Mouse (Mus musculus) midbrain, embryonic 12.5 days (tissue): ENCODE data around the gene Ttc21a. TPM values are rescaled to one million over a fixed set of nuclear protein-coding genes. Genes with fewer than 3 reads are reported as not detected.
"Not testable (repeated sequence)": the region's sequence is repeated elsewhere in the genome, so short reads cannot be mapped to it uniquely, and the experiment has no call there.

Experiments
- ATAC-seq: fragments of 200-750 bp; cut with Nextera tagmentation; 2 replicates; pipeline ENCODE4 v1.8.0; 2017; ENCODE audit warnings: low read depth, moderate TSS enrichment, moderate library complexity; ENCODE audit not compliant: low FRiP score
- H3K27ac ChIP-seq: fragments of 300-500 bp; sonication (generic); replicated peaks from 2 replicates; pipeline ENCODE4 v1.5.1; 2016; ENCODE audit warnings: mild to moderate bottlenecking
- H3K27me3 ChIP-seq: fragments of 300-500 bp; sonication (generic); 2 replicates; pipeline ENCODE4 v1.6.1; 2016; ENCODE audit warnings: mild to moderate bottlenecking
- H3K36me3 ChIP-seq: fragments of 300-500 bp; sonication (generic); 2 replicates; pipeline ENCODE4 v1.6.1; 2016
- H3K4me1 ChIP-seq: fragments of 300-500 bp; sonication (generic); 2 replicates; pipeline ENCODE4 v1.6.1; 2016
- H3K4me2 ChIP-seq: fragments of 300-500 bp; sonication (generic); replicated peaks from 2 replicates; pipeline ENCODE4 v1.6.1; 2016; ENCODE audit warnings: mild to moderate bottlenecking, moderate library complexity
- H3K4me3 ChIP-seq: fragments of 300-500 bp; sonication (generic); 2 replicates; pipeline ENCODE4 v1.5.1; 2016; ENCODE audit warnings: mild to moderate bottlenecking
- H3K9ac ChIP-seq: fragments of 300-500 bp; sonication (generic); replicated peaks from 2 replicates; pipeline ENCODE4 v1.6.1; 2016; ENCODE audit warnings: mild to moderate bottlenecking, moderate library complexity
- H3K9me3 ChIP-seq: fragments of 300-500 bp; sonication (generic); 2 replicates; pipeline ENCODE4 v1.6.1; 2016; ENCODE audit warnings: mild to moderate bottlenecking
- WGBS: fragments of 180-500 bp; shearing (Covaris S2); methylation state at CpG from one replicate; pipeline ENCODE4 v1.1.7; 2016; 5-methylcytosine and 5-hydroxymethylcytosine counted together
- polyA plus RNA-seq: library from polyadenylated mRNA; unstranded; fragments of >200 nt; fragmentation: Nextera tagmentation; extraction: Ambion mirVana; gene quantifications from 2 replicates; pipeline ENCODE4 v1.2.1, GENCODE M21; 2016

Ttc21a gene
- polyA plus RNA-seq, 1 experiment from 2014 or later = 0.22 TPM

DNA sequence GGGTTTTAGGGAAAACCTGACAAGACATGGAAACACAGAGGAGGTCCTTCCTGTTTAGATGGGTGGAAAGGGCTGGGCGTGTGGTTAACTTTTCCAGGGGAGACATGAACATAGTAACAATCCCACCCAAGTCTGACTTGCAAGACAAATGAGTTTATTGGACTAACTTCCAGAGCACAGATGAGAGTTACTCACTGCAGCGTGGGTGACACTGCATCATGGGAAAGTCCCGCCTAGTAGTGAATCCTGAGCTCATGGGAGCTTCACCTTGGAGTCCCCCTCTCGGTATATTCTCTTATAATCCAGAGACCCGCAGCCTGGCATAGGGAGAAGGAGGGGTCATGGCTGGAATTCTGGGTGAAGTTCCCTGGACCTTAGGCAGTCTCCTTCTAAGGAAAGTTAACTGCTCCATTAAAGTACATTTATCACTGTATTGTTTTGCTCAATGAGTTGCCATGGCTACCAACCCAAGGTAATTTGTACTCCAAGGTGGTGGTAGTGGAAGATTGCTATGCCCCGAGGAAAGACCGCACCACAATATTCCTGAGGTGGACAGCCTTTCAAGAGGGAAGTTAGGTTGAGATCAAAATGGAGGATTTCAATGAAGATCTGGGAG, 71.9 kb downstream of the Ttc21a start:
- 86% methylated on average over 7 of the region's 7 CpGs for WGBS
- 0 out of 2 replicates have a peak, but pooled peaks cover 4% of the 10 kb centered on the region for H3K4me1 ChIP-seq
- H3K36me3 ChIP-seq = no peaks in the 10 kb centered on the region
- no peak for ATAC-seq
- peaks cover 32% of the 10 kb centered on the region for H3K27me3 ChIP-seq
- no peak overlapping the region for H3K27ac ChIP-seq
- H3K9ac ChIP-seq = no peak overlapping the region
- H3K4me2 ChIP-seq = no peak overlapping the region
- 0 out of 2 replicates have a peak, but pooled peaks cover 3% of the 10 kb centered on the region for H3K9me3 ChIP-seq
- H3K4me3 ChIP-seq = no peak overlapping the region

DNA sequence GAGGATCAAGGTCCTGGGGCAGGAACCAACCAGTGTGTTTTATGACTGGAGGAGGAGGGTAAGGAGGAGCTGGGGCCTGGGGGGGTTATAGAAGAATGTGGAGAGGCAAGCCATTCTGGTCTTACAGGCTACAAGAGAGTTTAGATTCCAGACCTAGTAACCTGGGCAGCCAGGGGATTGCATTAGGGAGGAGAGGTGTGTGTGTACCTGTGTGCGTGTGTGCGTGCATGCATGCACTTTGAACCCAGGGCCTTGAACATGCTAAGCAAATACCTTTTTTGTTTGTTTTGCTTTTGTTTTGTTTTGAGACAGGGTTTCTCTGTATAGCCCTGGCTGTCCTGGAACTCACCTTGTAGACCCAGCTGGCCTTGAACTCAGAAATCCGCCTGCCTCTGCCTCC, 72.5 kb downstream of the Ttc21a start:
- no peak overlapping the region for H3K4me2 ChIP-seq
- H3K27me3 ChIP-seq = peaks cover 32% of the 10 kb centered on the region
- no peak overlapping the region for H3K27ac ChIP-seq
- H3K9me3 ChIP-seq = 0 out of 2 replicates have a peak, but pooled peaks cover 3% of the 10 kb centered on the region
- H3K4me3 ChIP-seq = no peak overlapping the region
- 93% methylated on average over 3 of the region's 3 CpGs for WGBS
- no peaks in the 10 kb centered on the region for H3K36me3 ChIP-seq
- no peak overlapping the region for H3K9ac ChIP-seq
- H3K4me1 ChIP-seq = 0 out of 2 replicates have a peak, but pooled peaks cover 4% of the 10 kb centered on the region
- no peak for ATAC-seq

DNA sequence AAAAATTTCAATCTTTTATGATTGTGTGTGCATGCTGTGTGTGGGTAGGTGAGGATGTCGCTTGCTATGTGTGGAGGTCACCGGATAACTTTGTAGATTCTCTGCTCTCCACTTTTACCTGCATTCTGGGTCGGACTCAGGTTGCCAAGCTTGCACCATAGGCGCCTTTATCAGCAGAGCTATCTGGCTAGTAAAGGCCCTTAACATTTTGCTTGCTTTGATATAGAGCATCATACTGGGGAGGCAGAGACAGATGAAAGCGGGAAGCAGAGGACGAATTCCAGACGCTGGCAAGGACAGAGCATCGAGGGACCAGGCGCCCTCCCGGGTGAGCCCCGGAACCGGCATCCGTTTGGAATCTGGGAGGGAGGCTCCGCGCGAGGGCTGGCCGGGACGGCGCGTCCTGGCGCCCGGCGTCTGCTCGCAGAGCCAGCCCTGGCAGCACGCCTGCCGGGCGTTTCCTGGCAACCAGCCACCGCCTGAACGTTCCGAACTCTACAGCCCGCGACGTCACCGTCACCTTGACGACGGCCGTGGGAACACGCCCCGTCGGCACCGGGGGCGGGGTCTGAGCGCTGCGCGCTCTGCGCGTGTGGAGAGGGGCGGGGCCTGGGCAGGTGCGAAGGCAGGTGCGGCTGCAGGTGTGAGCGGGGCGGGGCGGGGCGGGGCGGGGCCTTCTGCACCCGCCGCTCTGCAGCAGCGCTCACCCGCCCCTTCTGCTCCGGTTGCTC, 73.5 kb downstream of the Ttc21a start:
- peak; percentile 95 for ATAC-seq
- 2% methylated on average over 52 of the region's 60 CpGs for WGBS

DNA sequence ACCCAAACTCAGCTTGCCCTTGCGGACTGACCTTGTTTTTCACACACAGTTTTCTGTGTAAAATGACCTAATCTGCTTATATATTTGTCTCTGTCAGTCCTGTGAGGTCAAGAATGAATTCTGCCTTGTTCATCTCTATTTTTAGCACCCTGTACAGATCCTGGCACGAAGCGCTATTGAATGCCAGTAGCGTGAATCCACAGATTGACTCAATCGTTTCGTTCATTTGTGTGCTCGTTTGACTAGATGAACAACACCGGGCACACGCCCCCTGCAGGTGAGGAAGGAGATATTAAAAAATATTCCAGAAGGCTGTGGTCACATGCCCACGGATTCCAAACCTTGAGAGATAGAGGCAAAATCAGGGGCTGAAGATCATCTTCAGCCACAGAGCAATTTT, 74.1 kb downstream of the Ttc21a start:
- H3K9ac ChIP-seq = 0 out of 2 replicates have a peak overlapping the region, but pooled peaks have one; percentile 8
- H3K9me3 ChIP-seq = 0 out of 2 replicates have a peak, but pooled peaks cover 3% of the 10 kb centered on the region
- peak; percentile 58 for ATAC-seq
- H3K4me1 ChIP-seq = 0 out of 2 replicates have a peak, but pooled peaks cover 4% of the 10 kb centered on the region
- peak overlapping the region; percentile 89 for H3K4me2 ChIP-seq
- H3K4me3 ChIP-seq = peak overlapping the region; percentile 50
- under 1% methylated on average over 10 of the region's 10 CpGs for WGBS
- H3K27ac ChIP-seq = peak overlapping the region; percentile 36; the same call in 1 of the 2 replicates
- peaks cover 35% of the 10 kb centered on the region for H3K27me3 ChIP-seq
- H3K36me3 ChIP-seq = no peaks in the 10 kb centered on the region

More for the DNA sequence above, 73.5 kb downstream of the Ttc21a start:
- H3K36me3 ChIP-seq = no peaks in the 10 kb centered on the region
- H3K4me3 ChIP-seq = peak overlapping the region; percentile 50
- peak overlapping the region; percentile 69 for H3K27ac ChIP-seq
- 0 out of 2 replicates have a peak, but pooled peaks cover 3% of the 10 kb centered on the region for H3K9me3 ChIP-seq
- H3K4me1 ChIP-seq = 0 out of 2 replicates have a peak, but pooled peaks cover 4% of the 10 kb centered on the region
- H3K4me2 ChIP-seq = peak overlapping the region; percentile 89
- peaks cover 35% of the 10 kb centered on the region for H3K27me3 ChIP-seq
- H3K9ac ChIP-seq = 0 out of 2 replicates have a peak overlapping the region, but pooled peaks have one; percentile 8

DNA sequence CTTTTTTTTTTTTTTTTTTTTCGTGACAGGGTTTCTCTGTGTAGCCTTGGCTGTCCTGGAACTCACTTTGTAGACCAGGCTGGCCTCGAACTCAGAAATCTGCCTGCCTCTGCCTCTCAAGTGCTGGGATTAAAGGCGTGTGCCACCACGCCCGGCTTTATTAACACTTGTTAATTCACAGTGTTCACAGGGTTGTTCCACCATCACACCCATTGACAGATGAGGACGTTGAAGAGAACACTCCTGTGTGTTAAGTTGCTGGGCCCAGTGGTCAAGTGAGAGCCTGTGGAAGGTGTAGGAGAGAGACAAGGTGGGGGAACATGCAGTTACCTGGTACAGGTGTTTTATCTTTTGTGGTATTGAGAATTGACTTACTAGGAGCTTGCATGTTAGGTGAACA, 74.8 kb downstream of the Ttc21a start:
- WGBS = 84% methylated on average over 6 of the region's 6 CpGs

DNA sequence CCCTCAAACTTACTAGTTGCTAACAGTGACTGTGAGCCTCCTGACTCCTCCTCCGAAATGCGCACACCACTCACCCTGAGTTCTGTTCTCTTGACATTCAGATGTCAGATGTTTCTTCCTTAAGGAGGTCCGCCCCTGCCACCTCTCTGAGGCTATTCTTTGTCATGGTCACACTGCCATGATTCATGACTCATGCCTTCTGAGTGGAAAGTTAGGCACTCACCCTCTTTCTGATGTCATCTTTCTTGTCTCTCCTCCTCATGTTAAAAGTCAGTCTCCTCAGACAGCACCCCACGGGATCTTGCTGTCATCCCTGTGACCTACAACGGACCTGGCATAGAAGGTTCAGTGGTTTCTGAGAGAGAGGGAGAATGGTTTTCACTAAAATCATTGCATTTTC, 75.4 kb downstream of the Ttc21a start:
- H3K27me3 ChIP-seq = peaks cover 35% of the 10 kb centered on the region
- 0 out of 2 replicates have a peak, but pooled peaks cover 2% of the 10 kb centered on the region for H3K9me3 ChIP-seq
- no peak for ATAC-seq
- WGBS = 90% methylated on average over 5 of the region's 5 CpGs
- H3K4me2 ChIP-seq = no peak overlapping the region
- H3K36me3 ChIP-seq = no peaks in the 10 kb centered on the region
- H3K4me1 ChIP-seq = 0 out of 2 replicates have a peak, but pooled peaks cover 4% of the 10 kb centered on the region
- H3K27ac ChIP-seq = no peak overlapping the region
- H3K4me3 ChIP-seq = no peak overlapping the region
- H3K9ac ChIP-seq = no peak overlapping the region

More for the DNA sequence above, 74.8 kb downstream of the Ttc21a start:
- not testable (repeated sequence) for H3K9ac ChIP-seq, H3K4me3 ChIP-seq, H3K9me3 ChIP-seq, H3K27ac ChIP-seq, H3K4me2 ChIP-seq, H3K4me1 ChIP-seq, H3K36me3 ChIP-seq, ATAC-seq
- peaks cover 35% of the 10 kb centered on the region for H3K27me3 ChIP-seq

DNA sequence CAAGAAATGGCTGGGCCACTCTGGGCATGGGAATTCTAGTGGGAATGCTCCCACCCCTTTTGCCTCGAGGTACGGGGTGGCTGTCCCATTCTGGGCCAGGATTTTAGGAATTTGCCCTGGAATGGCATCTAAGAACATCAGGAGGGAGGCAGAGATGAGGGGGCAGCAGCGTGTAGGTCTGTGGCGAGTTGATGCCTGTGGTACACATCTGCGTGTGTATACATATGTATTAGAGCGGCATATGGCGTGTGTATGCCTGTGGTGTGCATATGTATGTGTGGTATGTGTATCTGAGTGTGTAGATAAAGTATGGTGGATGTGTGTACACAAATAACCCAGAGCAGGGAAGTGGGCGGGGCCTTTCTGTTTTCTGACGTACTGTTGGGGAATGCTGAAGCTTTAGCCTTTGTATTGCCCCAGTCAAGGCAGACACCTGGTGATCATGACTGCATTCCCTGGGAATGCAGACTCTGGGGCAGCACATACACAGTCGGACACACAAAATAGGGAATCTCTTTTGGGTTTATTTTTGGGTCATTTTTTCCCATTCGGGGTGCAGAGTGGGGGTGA, 75.9 kb downstream of the Ttc21a start:
- 74% methylated on average over 11 of the region's 11 CpGs for WGBS
- ATAC-seq = no peak
- H3K4me1 ChIP-seq = 0 out of 2 replicates have a peak, but pooled peaks cover 4% of the 10 kb centered on the region
- no peak overlapping the region for H3K9ac ChIP-seq
- no peak overlapping the region for H3K4me3 ChIP-seq
- H3K9me3 ChIP-seq = no peaks in the 10 kb centered on the region
- H3K27ac ChIP-seq = no peak overlapping the region
- no peaks in the 10 kb centered on the region for H3K36me3 ChIP-seq
- no peak overlapping the region for H3K4me2 ChIP-seq
- H3K27me3 ChIP-seq = peaks cover 35% of the 10 kb centered on the region

DNA sequence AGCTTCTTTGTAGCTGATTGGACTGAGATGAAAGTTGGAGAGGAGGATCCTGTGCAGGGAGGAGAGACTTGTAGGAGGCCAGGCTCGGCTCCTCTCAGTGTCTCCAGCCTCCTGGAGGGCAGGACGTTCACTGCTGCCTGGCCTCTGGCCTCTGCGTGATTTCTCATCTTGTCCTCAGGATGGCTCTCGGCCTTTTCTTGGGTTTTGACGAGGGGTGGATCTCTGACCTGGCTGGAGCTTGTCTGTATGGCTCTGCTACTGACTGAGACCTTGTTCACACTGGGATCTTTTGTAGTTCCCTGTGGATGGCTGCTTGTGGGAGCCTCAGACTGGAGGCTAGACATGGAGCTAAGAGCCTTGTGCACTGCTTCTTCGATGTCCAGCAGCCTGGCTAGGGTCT, 77.4 kb downstream of the Ttc21a start:
- H3K27me3 ChIP-seq = peaks cover 26% of the 10 kb centered on the region
- no peak overlapping the region for H3K4me3 ChIP-seq
- H3K27ac ChIP-seq = no peak overlapping the region
- WGBS = 69% methylated on average over 6 of the region's 6 CpGs
- no peaks in the 10 kb centered on the region for H3K36me3 ChIP-seq
- H3K9me3 ChIP-seq = no peaks in the 10 kb centered on the region
- no peak overlapping the region for H3K4me2 ChIP-seq
- no peak for ATAC-seq
- H3K9ac ChIP-seq = no peak overlapping the region
- 0 out of 2 replicates have a peak, but pooled peaks cover 4% of the 10 kb centered on the region for H3K4me1 ChIP-seq

DNA sequence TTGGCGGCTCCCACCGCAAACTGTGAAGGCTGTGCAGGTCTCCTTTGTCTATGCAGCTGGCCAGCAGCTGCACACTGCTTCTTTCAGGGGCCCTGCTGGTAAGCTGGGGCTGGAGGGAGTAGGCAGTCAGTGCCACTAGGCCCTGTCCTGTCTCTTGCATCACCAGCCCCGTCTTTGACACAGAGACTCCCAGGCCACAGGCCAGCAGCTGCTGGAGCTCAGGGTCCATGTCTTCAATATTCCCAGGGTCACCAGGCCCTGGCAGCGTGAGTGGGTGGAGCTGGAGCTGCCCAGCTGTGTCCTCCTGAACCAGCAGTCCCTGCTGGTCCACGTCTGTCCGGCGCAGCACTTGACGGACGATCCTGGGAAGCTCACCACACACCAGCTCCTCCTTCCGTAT, 79.5 kb downstream of the Ttc21a start:
- H3K9ac ChIP-seq = no peak overlapping the region
- H3K9me3 ChIP-seq = no peaks in the 10 kb centered on the region
- H3K27me3 ChIP-seq = peaks cover 23% of the 10 kb centered on the region
- H3K4me2 ChIP-seq = no peak overlapping the region
- WGBS = 74% methylated on average over 10 of the region's 10 CpGs
- H3K4me3 ChIP-seq = no peak overlapping the region
- no peak overlapping the region for H3K27ac ChIP-seq
- ATAC-seq = no peak
- no peaks in the 10 kb centered on the region for H3K36me3 ChIP-seq
- no peaks in the 10 kb centered on the region for H3K4me1 ChIP-seq

Other genes starting within 250 kb of the Ttc21a start
- not detected in 2 replicates for gene Scn10a, start 218.3 kb upstream of the Ttc21a start, polyA plus RNA-seq
- 0.17 and 0.18 TPM in 2 replicates for gene Scn11a, start 112.2 kb upstream of the Ttc21a start, polyA plus RNA-seq
- gene Wdr48, start 42.7 kb upstream of the Ttc21a start, polyA plus RNA-seq = 77.0 and 78.1 TPM in 2 replicates
- 21.3 and 23.3 TPM in 2 replicates for gene Gorasp1, start within 50 bp of the Ttc21a start, polyA plus RNA-seq
- 0.89 and 1.5 TPM in 2 replicates for gene Csrnp1, start 47.1 kb downstream of the Ttc21a start, polyA plus RNA-seq
- 0.04 TPM in 1 of 2 replicates, not detected in the other for gene Xirp1, start 86.0 kb downstream of the Ttc21a start, polyA plus RNA-seq
- gene Cx3cr1, start 132.3 kb downstream of the Ttc21a start, polyA plus RNA-seq = 7.0 and 7.7 TPM in 2 replicates
- gene Ccr8, start 154.5 kb downstream of the Ttc21a start, polyA plus RNA-seq = not detected in 2 replicates
- gene Slc25a38, start 172.8 kb downstream of the Ttc21a start, polyA plus RNA-seq = 33.6 and 36.1 TPM in 2 replicates
- gene Rpsa, start 190.1 kb downstream of the Ttc21a start, polyA plus RNA-seq = 959 and 1,005 TPM in 2 replicates
- 0.20 and 0.31 TPM in 2 replicates for gene Mobp, start 212.1 kb downstream of the Ttc21a start, polyA plus RNA-seq